In genomic region chr2:18938923-18939329, GRCm38 (mm10) we compare ENCODE assay signal across 9 mouse cellular contexts. TPM values are rescaled to one million over a fixed set of nuclear protein-coding genes. Genes with fewer than 3 reads are reported as not detected.
DNase-seq lines count a peak whose midpoint lies in the region; ATAC-seq and TF ChIP-seq lines count a peak whose summit lies in the region.
"Had no signal": no experiment of that assay in that cellular context is flagged by ENCODE, and none has a peak within 500 bp of the region (broad histone marks: within the 10 kb centered on the region; RNA-seq: fewer than 3 reads in every experiment).

No protein-coding gene starts in this region.

- 27% methylated on average over 8 of the region's 8 CpGs for WGBS in embryonic facial prominence, embryonic 14.5 days

- H3K27ac ChIP-seq in MEL (ENCODE audit: control insufficient read depth, low read depth, low read length) = peak overlapping the region; percentile 42
- no peak overlapping the region for H3K27ac ChIP-seq in embryonic facial prominence, embryonic 14.5 days (replicated peaks; ENCODE audit: low read depth, low read length)

- no peak for TF ChIP-seq CTCF in MEL (IDR thresholded peaks at IDR 0.05 in 2 of 3, conservative IDR thresholded peaks at IDR 0.05 in 1 of 3; ENCODE audit: control insufficient read depth in 1 of 3, insufficient read depth in 1 of 3, low read depth in 2 of 3, low read length in 3 of 3, poor library complexity in 1 of 3, severe bottlenecking in 1 of 3)

- DNase-seq in lung, adult 18-20 months = peak; percentile 36 to 54
- no peak for DNase-seq in lung, postnatal 14 days
- peak; percentile 72 for DNase-seq in MEL (ENCODE audit: low read depth, low spot score)
- DNase-seq in embryonic facial prominence, embryonic 14.5 days (ENCODE audit: low spot score) = peak; percentile 56
- DNase-seq in layer of hippocampus, adult 9-10 months (ENCODE audit: low spot score) = no peak
- DNase-seq in frontal cortex, postnatal 10 days (ENCODE audit: low spot score in 2 of 2) = no peak
- DNase-seq: lung, embryonic 14.5 days had no signal

- peaks cover 10% of the 10 kb centered on the region for H3K79me2 ChIP-seq in MEL (ENCODE audit: control insufficient read depth, insufficient read depth, low read length, poor library complexity)

- H3K4me2 ChIP-seq in embryonic facial prominence, embryonic 14.5 days (ENCODE audit: low read depth, low read length) = no peak overlapping the region
- H3K4me2 ChIP-seq: lung, embryonic 14.5 days had no signal

- no peak for TF ChIP-seq POLR2A in MEL (IDR thresholded peaks at IDR 0.05; ENCODE audit: control insufficient read depth in 1 of 2, insufficient read depth in 1 of 2, low read depth in 1 of 2, low read length in 2 of 2, poor library complexity in 1 of 2)

- H3K4me1 ChIP-seq in MEL (ENCODE audit: control insufficient read depth in 1 of 2, insufficient read depth in 2 of 2, low read length in 2 of 2) = peaks cover 39 to 70% of the 10 kb centered on the region in 2 experiments
- peaks cover 20% of the 10 kb centered on the region for H3K4me1 ChIP-seq in embryonic facial prominence, embryonic 14.5 days (ENCODE audit: control insufficient read depth, insufficient read depth, low read length)

- peaks cover 0 to 64% of the 10 kb centered on the region in 2 experiments; a peak in 2 of 4 replicates for H3K36me3 ChIP-seq in MEL (ENCODE audit: control insufficient read depth in 1 of 2, insufficient read depth in 2 of 2, low read length in 2 of 2)
- H3K36me3 ChIP-seq in embryonic facial prominence, embryonic 14.5 days (ENCODE audit: control insufficient read depth, insufficient read depth, low read length) = no peaks in the 10 kb centered on the region

- H3K27me3 ChIP-seq in MEL (ENCODE audit: control insufficient read depth in 1 of 2, insufficient read depth in 2 of 2, low read length in 2 of 2) = no peaks in the 10 kb centered on the region
- no peaks in the 10 kb centered on the region for H3K27me3 ChIP-seq in embryonic facial prominence, embryonic 14.5 days (replicated peaks; ENCODE audit: control insufficient read depth, insufficient read depth, low read length)

- H3K4me3 ChIP-seq in MEL (ENCODE audit: control insufficient read depth in 1 of 2, insufficient read depth in 1 of 2, low read depth in 2 of 2, low read length in 2 of 2) = no peak overlapping the region
- H3K4me3 ChIP-seq in embryonic facial prominence, embryonic 14.5 days (ENCODE audit: low read depth, low read length) = no peak overlapping the region

- H3K9ac ChIP-seq in MEL (ENCODE audit: control insufficient read depth, low read depth, low read length, poor library complexity, severe bottlenecking) = peak overlapping the region; percentile 18
- no peak overlapping the region for H3K9ac ChIP-seq in embryonic facial prominence, embryonic 14.5 days (ENCODE audit: low read depth, low read length)
- H3K9ac ChIP-seq: lung, embryonic 14.5 days had no signal

- peak; percentile 11 to 27; a peak in 2 of 4 replicates for TF ChIP-seq EP300 in MEL (IDR thresholded peaks at IDR 0.05; ENCODE audit: low read depth in 1 of 2, low read length in 2 of 2)

- no peak for TF ChIP-seq RAD21 in MEL (IDR thresholded peaks at IDR 0.05; ENCODE audit: low read depth, low read length)

- ATAC-seq in embryonic facial prominence, embryonic 14.5 days (ENCODE audit: low read depth) = no peak; the same call in 1 of the 2 replicates
- peak; percentile 51 for ATAC-seq in megakaryocyte progenitor cell, adult 5-6 weeks (replicated peaks; ENCODE audit: poor library complexity)

- no peaks in the 10 kb centered on the region for H3K9me3 ChIP-seq in MEL (replicated peaks; ENCODE audit: insufficient read depth, low read length)
- H3K9me3 ChIP-seq in embryonic facial prominence, embryonic 14.5 days (ENCODE audit: control insufficient read depth, low read length) = no peaks in the 10 kb centered on the region

TF ChIP-seq in MEL, 35 proteins besides CTCF, POLR2A, EP300 and RAD21:
- TF ChIP-seq CHD2 (IDR thresholded peaks at IDR 0.05; ENCODE audit: low read length) = no peak
- no peak for TF ChIP-seq HCFC1 (IDR thresholded peaks at IDR 0.05; ENCODE audit: low read depth, low read length)
- no peak for TF ChIP-seq MYB (IDR thresholded peaks at IDR 0.05; ENCODE audit: low read depth, low read length)
- TF ChIP-seq USF2 (IDR thresholded peaks at IDR 0.05; ENCODE audit: borderline replicate concordance in 1 of 2, insufficient read depth in 1 of 2, low read depth in 1 of 2, low read length in 2 of 2) = no peak
- 0 out of 2 replicates have a peak, but pooled peaks have one; percentile 45 for TF ChIP-seq SIN3A (IDR thresholded peaks at IDR 0.05; ENCODE audit: low read length)
- TF ChIP-seq GABPA (IDR thresholded peaks at IDR 0.05; ENCODE audit: low read depth, low read length) = no peak
- TF ChIP-seq UBTF (IDR thresholded peaks at IDR 0.05; ENCODE audit: borderline replicate concordance, insufficient read depth, low read depth, low read length) = no peak
- TF ChIP-seq TCF12 (IDR thresholded peaks at IDR 0.05; ENCODE audit: low read depth, low read length) = 0 out of 2 replicates have a peak, but pooled peaks have one; percentile 18
- TF ChIP-seq ETS1 (IDR thresholded peaks at IDR 0.05; ENCODE audit: low read depth, low read length) = peak; percentile 51; the same call in 1 of the 2 replicates
- no peak for TF ChIP-seq ZC3H11A (IDR thresholded peaks at IDR 0.05; ENCODE audit: low read depth, low read length)
- no peak for TF ChIP-seq MAZ (IDR thresholded peaks at IDR 0.05; ENCODE audit: low read depth, low read length)
- TF ChIP-seq TAL1 (IDR thresholded peaks at IDR 0.05; ENCODE audit: low read length) = peak; percentile 44
- peak; percentile 59; the same call in 1 of the 2 replicates for TF ChIP-seq ELF1 (IDR thresholded peaks at IDR 0.05; ENCODE audit: low read depth, low read length)
- TF ChIP-seq ZNF384 (IDR thresholded peaks at IDR 0.05; ENCODE audit: low read depth, low read length) = no peak
- peak; percentile 93 for TF ChIP-seq BHLHE40 (IDR thresholded peaks at IDR 0.05; ENCODE audit: borderline replicate concordance, low read depth, low read length)
- peak; percentile 49 for TF ChIP-seq USF1 (IDR thresholded peaks at IDR 0.05; ENCODE audit: low read depth, low read length)
- no peak for TF ChIP-seq NELFE (IDR thresholded peaks at IDR 0.05; ENCODE audit: low read depth, low read length)
- TF ChIP-seq ZMIZ1 (IDR thresholded peaks at IDR 0.05; ENCODE audit: low read depth, low read length) = no peak
- peak; percentile 80 for TF ChIP-seq RCOR1 (IDR thresholded peaks at IDR 0.05; ENCODE audit: low read depth, low read length)
- peak; percentile 82 for TF ChIP-seq MXI1 (IDR thresholded peaks at IDR 0.05; ENCODE audit: low read depth, low read length)
- 0 out of 2 replicates have a peak, but pooled peaks have one; percentile 28 for TF ChIP-seq TBP (IDR thresholded peaks at IDR 0.05; ENCODE audit: low read depth, low read length)
- TF ChIP-seq MEF2A (IDR thresholded peaks at IDR 0.05; ENCODE audit: extremely low read depth, insufficient replicate concordance, low read depth, low read length, poor library complexity, severe bottlenecking) = no peak
- peak; percentile 91 for TF ChIP-seq MAX (IDR thresholded peaks at IDR 0.05; ENCODE audit: low read length)
- peak; percentile 87; the same call in 1 of the 2 replicates for TF ChIP-seq MYC (IDR thresholded peaks at IDR 0.05; ENCODE audit: low read depth, low read length)
- TF ChIP-seq SMC3 (IDR thresholded peaks at IDR 0.05; ENCODE audit: low read depth, low read length) = no peak

RNA-seq across cellular contexts. Expression of gene Pip4k2a, which starts 59.0 kb away (rescaled TPM):
- total RNA-seq in MEL (2012; rRNA removed) = 7.9 and 11.7 TPM in 2 replicates
- 10 to 100 TPM in 1 of 2 experiments, not detected in 1; 48.5 TPM for polyA plus RNA-seq in MEL (2012; ENCODE audit: insufficient read depth in 1 of 2, insufficient read length in 2 of 2, low read depth in 1 of 2, low replicate concordance in 2 of 2, missing spikeins in 1 of 2)
- polyA plus RNA-seq in embryonic facial prominence, embryonic 14.5 days (2014; fragmentation: Nextera tagmentation; extraction: Ambion mirVana) = 15.4 and 16.2 TPM in 2 replicates
- total RNA-seq in megakaryocyte progenitor cell, adult 5-6 weeks (2015) = 47.3 and 62.2 TPM in 2 replicates
- 23.2 and 23.5 TPM in 2 replicates for total RNA-seq in megakaryocyte progenitor cell, adult 5-6 weeks (2017)

RNA-seq across cellular contexts. Expression of gene 4930426L09Rik, which starts 59.2 kb away (rescaled TPM):
- total RNA-seq in MEL (2012; rRNA removed) = 0.12 and 0.13 TPM in 2 replicates
- polyA plus RNA-seq in MEL (2012; ENCODE audit: insufficient read depth in 1 of 2, insufficient read length in 2 of 2, low read depth in 1 of 2, low replicate concordance in 2 of 2, missing spikeins in 1 of 2) = under 1 TPM in 1 of 2 experiments, not detected in 1; 0.19 TPM
- polyA plus RNA-seq in embryonic facial prominence, embryonic 14.5 days (2014; fragmentation: Nextera tagmentation; extraction: Ambion mirVana) = 0.49 and 0.92 TPM in 2 replicates
- total RNA-seq in megakaryocyte progenitor cell, adult 5-6 weeks (2015) = 1.2 and 1.4 TPM in 2 replicates
- 0.17 TPM in 1 of 2 replicates, not detected in the other for total RNA-seq in megakaryocyte progenitor cell, adult 5-6 weeks (2017)
- total RNA-seq: gastrocnemius, adult 18-20 months had no signal

Comparison
In these comparisons a context has a peak if more than half of its experiments do, and no peak if none do; other contexts are left out.
1. DNase-seq: peak in lung, adult 18-20 months (2 of 2), MEL (single experiment) and embryonic facial prominence, embryonic 14.5 days (single experiment); none in lung, postnatal 14 days (single experiment), layer of hippocampus, adult 9-10 months (single experiment) and frontal cortex, postnatal 10 days (0 of 2).